In the genomic region with DNA sequence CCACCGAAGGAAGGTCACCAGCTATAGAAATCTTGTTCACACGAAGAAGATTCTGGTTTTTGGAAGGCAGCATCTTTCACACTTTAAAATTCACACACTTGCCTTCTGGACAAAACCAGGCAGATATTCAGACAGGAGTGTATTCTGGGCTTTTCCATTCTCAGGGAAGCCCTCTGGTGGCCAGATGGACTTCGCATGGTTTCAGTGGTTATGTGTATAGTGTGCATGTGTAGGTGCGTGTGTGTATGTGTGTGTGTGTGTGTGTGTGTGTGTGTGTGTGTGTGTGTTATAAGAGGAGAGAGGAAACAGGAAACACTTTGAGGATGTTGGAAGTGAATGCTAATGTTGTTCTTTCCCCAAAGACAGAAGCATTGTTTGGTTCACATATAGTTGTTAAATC, we compare ENCODE assay signal across 8 mouse cellular contexts.
DNase-seq lines count a peak whose midpoint lies in the region; ATAC-seq lines count a peak whose summit lies in the region.

No protein-coding gene starts in this region.

- intact Hi-C loops in heart, postnatal 36 days (cut with DNase I), result loop anchor here (2.0 to 5.0 kb wide), 4 partner anchors 182 to 802 kb away; partner anchors contain the start of gene Btg1
- intact Hi-C loops in left cerebral cortex, postnatal 10 days (cut with DNase I), result loop anchor here (5.0 to 10.0 kb wide), 3 partner anchors 180 to 800 kb away; partner anchors contain the start of gene Gm5426

- no peaks in the 10 kb centered on the region for H3K4me1 ChIP-seq in midbrain, embryonic 11.5 days (ENCODE audit: control insufficient read depth, insufficient read depth, low read length)
- no peaks in the 10 kb centered on the region for H3K4me1 ChIP-seq in midbrain, embryonic 16.5 days (ENCODE audit: control insufficient read depth, insufficient read depth, low read length)
- H3K4me1 ChIP-seq in neural tube, embryonic 12.5 days, result no peaks in the 10 kb centered on the region

- H3K27ac ChIP-seq in midbrain, embryonic 11.5 days (ENCODE audit: low read depth, low read length), result no peak overlapping the region
- H3K27ac ChIP-seq in midbrain, embryonic 16.5 days (ENCODE audit: low read length), result no peak overlapping the region
- H3K27ac ChIP-seq in neural tube, embryonic 12.5 days, result no peak overlapping the region

- H3K4me2 ChIP-seq in midbrain, embryonic 11.5 days, result no peak overlapping the region
- H3K4me2 ChIP-seq in midbrain, embryonic 16.5 days (ENCODE audit: low read length), result no peak overlapping the region
- no peak overlapping the region for H3K4me2 ChIP-seq in neural tube, embryonic 12.5 days (replicated peaks)

- no peak overlapping the region for H3K9ac ChIP-seq in midbrain, embryonic 11.5 days (ENCODE audit: low read length)
- H3K9ac ChIP-seq in midbrain, embryonic 16.5 days (ENCODE audit: low read depth, low read length), result no peak overlapping the region
- no peak overlapping the region for H3K9ac ChIP-seq in neural tube, embryonic 12.5 days

- WGBS in midbrain, embryonic 11.5 days, result 75% methylated on average over 4 of the region's 4 CpGs
- 77% methylated on average over 4 of the region's 4 CpGs for WGBS in midbrain, embryonic 16.5 days
- 82% methylated on average over 4 of the region's 4 CpGs for WGBS in neural tube, embryonic 12.5 days

- no peaks in the 10 kb centered on the region for H3K36me3 ChIP-seq in midbrain, embryonic 11.5 days (ENCODE audit: control insufficient read depth, insufficient read depth, low read length)
- H3K36me3 ChIP-seq in midbrain, embryonic 16.5 days (ENCODE audit: control insufficient read depth, insufficient read depth, low read length), result no peaks in the 10 kb centered on the region
- H3K36me3 ChIP-seq in neural tube, embryonic 12.5 days, result no peaks in the 10 kb centered on the region

- ATAC-seq in midbrain, embryonic 11.5 days (ENCODE audit: low FRiP score), result no peak
- ATAC-seq in midbrain, embryonic 16.5 days, result no peak; the same call in 1 of the 2 replicates
- ATAC-seq in neural tube, embryonic 12.5 days (ENCODE audit: low FRiP score, low read depth), result 0 out of 2 replicates have a peak, but pooled peaks have one; percentile 53

- no peak overlapping the region for H3K4me3 ChIP-seq in midbrain, embryonic 11.5 days (ENCODE audit: low read depth, low read length)
- H3K4me3 ChIP-seq in midbrain, embryonic 16.5 days (ENCODE audit: low read depth, low read length), result no peak overlapping the region
- H3K4me3 ChIP-seq in neural tube, embryonic 12.5 days, result no peak overlapping the region

- peak; percentile 87 for DNase-seq in midbrain, embryonic 11.5 days (ENCODE audit: low spot score, missing footprints)
- DNase-seq in adrenal gland, adult (ENCODE audit: inconsistent age in 2 of 2, low spot score in 1 of 2), result peak; percentile 56 to 85
- peak; percentile 68 for DNase-seq in embryo, embryonic 11 days
- DNase-seq in heart, postnatal 36 days, result peak; percentile 61 to 67
- DNase-seq in left cerebral cortex, postnatal 10 days (ENCODE audit: extremely low spot score in 1 of 2, low spot score in 2 of 2), result peak; percentile 29 to 64
- DNase-seq in urinary bladder, postnatal 36 days (ENCODE audit: low spot score in 2 of 2), result peak; percentile 52 to 55

- H3K9me3 ChIP-seq in midbrain, embryonic 11.5 days (ENCODE audit: control insufficient read depth, low read length), result no peaks in the 10 kb centered on the region
- H3K9me3 ChIP-seq in midbrain, embryonic 16.5 days (replicated peaks; ENCODE audit: control insufficient read depth, low read length, poor library complexity, severe bottlenecking), result no peaks in the 10 kb centered on the region
- H3K9me3 ChIP-seq in neural tube, embryonic 12.5 days, result no peaks in the 10 kb centered on the region

- no peaks in the 10 kb centered on the region for H3K27me3 ChIP-seq in midbrain, embryonic 11.5 days (ENCODE audit: control insufficient read depth, insufficient read depth, low read length)
- no peaks in the 10 kb centered on the region for H3K27me3 ChIP-seq in midbrain, embryonic 16.5 days (ENCODE audit: control insufficient read depth, insufficient read depth, low read depth, low read length)
- no peaks in the 10 kb centered on the region for H3K27me3 ChIP-seq in neural tube, embryonic 12.5 days (replicated peaks)
